Mouse (Mus musculus) thymus, adult 2 months (tissue): ENCODE measurements around the gene Sned1. TPM values are rescaled to one million over a fixed set of nuclear protein-coding genes. Genes with fewer than 3 reads are reported as not detected.

Experiments used
- DNase-seq: peaks from one replicate; pipeline ENCODE4 v3.0.0; 2021
- H3K27ac ChIP-seq: fragments of 200-500 bp; 2 replicates; pipeline ENCODE4 v1.5.1; 2012; ENCODE audit warnings: low read length, control low read depth; ENCODE audit not compliant: control insufficient read depth, insufficient read depth
- H3K27me3 ChIP-seq: fragments of 200-500 bp; 2 replicates; pipeline ENCODE4 v1.6.1; 2012; ENCODE audit warnings: mild to moderate bottlenecking, low read length, moderate library complexity, mixed read lengths; ENCODE audit not compliant: control insufficient read depth, insufficient read depth
- H3K36me3 ChIP-seq: fragments of 200-500 bp; 2 replicates; pipeline ENCODE4 v1.6.1; 2012; ENCODE audit warnings: mild to moderate bottlenecking, low read length, moderate library complexity; ENCODE audit not compliant: control insufficient read depth, insufficient read depth
- H3K4me1 ChIP-seq: fragments of 200-500 bp; replicated peaks from 2 replicates; pipeline ENCODE4 v1.6.1; 2012; ENCODE audit warnings: low read length; ENCODE audit not compliant: control insufficient read depth, insufficient read depth
- H3K4me3 ChIP-seq: fragments of 200-500 bp; 2 replicates; pipeline ENCODE4 v1.5.1; 2012; ENCODE audit warnings: mild to moderate bottlenecking, low read length, control low read depth, moderate library complexity; ENCODE audit not compliant: control insufficient read depth, insufficient read depth
- CTCF ChIP-seq: fragments of 200-500 bp; IDR thresholded peaks from 2 replicates; pipeline ENCODE4 v1.5.1; 2012; ENCODE audit warnings: mild to moderate bottlenecking, control low read depth, low read length, moderate library complexity, borderline replicate concordance; ENCODE audit not compliant: control insufficient read depth, poor library complexity, insufficient read depth; ENCODE audit errors: extremely low read depth
- POLR2A ChIP-seq: fragments of 200-500 bp; IDR thresholded peaks from 2 replicates; pipeline ENCODE4 v1.6.1; 2012; ENCODE audit warnings: mild to moderate bottlenecking, low read length, control low read depth, moderate library complexity; ENCODE audit not compliant: control insufficient read depth, poor library complexity, insufficient read depth; ENCODE audit errors: extremely low read depth
- WGBS: fragments of 180-500 bp; shearing (Covaris S2); methylation state at CpG from one replicate; pipeline ENCODE4 v1.1.7; 2018; 5-methylcytosine and 5-hydroxymethylcytosine counted together
- polyA plus RNA-seq: library from polyadenylated mRNA; depleted of rRNA; stranded (reverse); fragments of >200 nt; gene quantifications from 2 replicates; pipeline ENCODE4 v1.2.3, GENCODE M21; 2012

Sned1 gene
- polyA plus RNA-seq, 1 experiment: 3.8 TPM

GRCm38 (mm10) chr1:93207536-93208064 is 28.0 kb upstream of the Sned1 start:
- H3K4me3 ChIP-seq: no peak overlapping the region
- no peaks in the 10 kb centered on the region for H3K4me1 ChIP-seq
- no peak overlapping the region for H3K27ac ChIP-seq
- no peaks in the 10 kb centered on the region for H3K27me3 ChIP-seq
- DNase-seq: no peak
- 71% methylated on average over 4 of the region's 4 CpGs for WGBS
- no peaks in the 10 kb centered on the region for H3K36me3 ChIP-seq
- no peak for TF ChIP-seq POLR2A
- TF ChIP-seq CTCF: no peak

- 12% methylated on average over 9 of the region's 9 CpGs for WGBS
- Histone ChIP-seq H3K4me1 (no peaks in the 10 kb centered on the region), H3K27ac (no peak overlapping the region), H3K36me3 (no peaks in the 10 kb centered on the region), H3K4me3 (no peak overlapping the region), H3K27me3 (no peaks in the 10 kb centered on the region)
- DNase-seq: no peak
- no peak for TF ChIP-seq CTCF
- no peak for TF ChIP-seq POLR2A
Observed at GRCm38 (mm10) chr1:93210213-93210641, 25.4 kb upstream of the Sned1 start.

- no peaks in the 10 kb centered on the region for H3K27me3 ChIP-seq
- TF ChIP-seq CTCF (no peak), POLR2A (no peak)
- WGBS: 93% methylated on average over 11 of the region's 11 CpGs
- H3K4me3 ChIP-seq: no peak overlapping the region
- no peaks in the 10 kb centered on the region for H3K36me3 ChIP-seq
- no peaks in the 10 kb centered on the region for H3K4me1 ChIP-seq
- DNase-seq: no peak
- H3K27ac ChIP-seq: no peak overlapping the region
Observed at GRCm38 (mm10) chr1:93211019-93211418, 24.6 kb upstream of the Sned1 start.

DNA sequence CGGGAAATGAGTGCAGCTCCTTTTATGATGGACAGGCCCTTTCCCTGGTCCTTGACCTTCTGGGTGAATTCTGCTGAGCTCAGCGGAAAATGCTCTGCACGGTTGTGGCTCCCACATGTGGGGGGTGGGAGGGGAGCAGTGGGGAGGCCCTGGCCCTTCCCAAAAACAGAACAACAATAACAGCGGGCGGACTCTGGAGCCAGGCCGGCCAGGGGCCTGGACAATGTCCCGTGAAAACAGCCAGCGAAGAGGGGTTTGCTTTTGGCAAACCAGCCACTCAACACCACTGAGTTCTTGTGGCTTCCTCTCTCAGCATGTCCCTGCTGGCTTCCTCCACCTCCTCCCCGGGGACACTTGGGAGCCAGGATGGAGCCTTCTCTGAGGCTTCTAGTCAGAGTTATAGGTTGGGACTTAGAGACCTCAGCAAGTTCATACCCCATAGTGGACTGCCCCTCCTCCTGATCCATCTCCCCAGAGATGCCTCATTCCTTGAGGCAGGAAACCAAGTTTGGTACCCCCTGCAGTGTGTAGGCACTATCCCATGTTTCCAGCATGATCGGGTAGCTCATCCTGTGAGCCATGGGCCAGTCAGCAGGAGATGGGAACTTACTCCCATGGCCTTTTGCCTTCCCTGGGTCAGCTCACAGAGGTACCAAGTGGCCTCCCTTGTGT is 24.0 kb upstream of the Sned1 start:
- no peak for DNase-seq
- H3K36me3 ChIP-seq: no peaks in the 10 kb centered on the region
- H3K4me3 ChIP-seq: no peak overlapping the region
- WGBS: 79% methylated on average over 10 of the region's 10 CpGs
- H3K4me1 ChIP-seq: no peaks in the 10 kb centered on the region
- H3K27ac ChIP-seq: no peak overlapping the region
- H3K27me3 ChIP-seq: no peaks in the 10 kb centered on the region
- TF ChIP-seq CTCF (no peak), POLR2A (no peak)

DNA sequence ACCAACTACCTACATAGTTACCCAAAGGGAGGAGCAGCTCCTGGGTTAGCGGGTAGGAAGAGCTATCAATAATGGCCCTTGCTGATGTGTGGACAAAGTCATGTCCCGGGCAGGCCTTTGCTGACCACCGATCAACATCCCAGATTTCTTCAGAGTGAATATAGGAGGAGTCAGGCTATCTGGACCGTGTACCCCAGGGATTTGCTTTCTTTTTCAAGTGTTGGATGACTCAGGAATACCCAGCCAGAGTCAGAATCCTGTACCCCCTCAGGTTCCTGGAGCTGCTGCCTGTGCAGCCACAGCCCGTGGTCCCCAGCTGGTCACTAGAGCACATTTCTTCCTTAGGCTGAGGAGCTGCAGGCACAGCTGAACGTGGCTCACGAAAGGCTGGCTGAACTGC is 23.2 kb upstream of the Sned1 start:
- Histone ChIP-seq H3K27me3 (no peaks in the 10 kb centered on the region), H3K4me1 (no peaks in the 10 kb centered on the region), H3K27ac (no peak overlapping the region), H3K4me3 (no peak overlapping the region), H3K36me3 (no peaks in the 10 kb centered on the region)
- no peak for DNase-seq
- TF ChIP-seq POLR2A (no peak), CTCF (no peak)
- 85% methylated on average over 7 of the region's 7 CpGs for WGBS

- no peak for DNase-seq
- H3K4me1 ChIP-seq: no peaks in the 10 kb centered on the region
- H3K36me3 ChIP-seq: no peaks in the 10 kb centered on the region
- no peak overlapping the region for H3K27ac ChIP-seq
- whole genome bisulfite sequencing: 91% methylated on average over 5 of the region's 5 CpGs
- TF ChIP-seq CTCF (no peak), POLR2A (no peak)
- no peaks in the 10 kb centered on the region for H3K27me3 ChIP-seq
- H3K4me3 ChIP-seq: no peak overlapping the region
Observed at GRCm38 (mm10) chr1:93214612-93215011, 21.0 kb upstream of the Sned1 start.

DNA sequence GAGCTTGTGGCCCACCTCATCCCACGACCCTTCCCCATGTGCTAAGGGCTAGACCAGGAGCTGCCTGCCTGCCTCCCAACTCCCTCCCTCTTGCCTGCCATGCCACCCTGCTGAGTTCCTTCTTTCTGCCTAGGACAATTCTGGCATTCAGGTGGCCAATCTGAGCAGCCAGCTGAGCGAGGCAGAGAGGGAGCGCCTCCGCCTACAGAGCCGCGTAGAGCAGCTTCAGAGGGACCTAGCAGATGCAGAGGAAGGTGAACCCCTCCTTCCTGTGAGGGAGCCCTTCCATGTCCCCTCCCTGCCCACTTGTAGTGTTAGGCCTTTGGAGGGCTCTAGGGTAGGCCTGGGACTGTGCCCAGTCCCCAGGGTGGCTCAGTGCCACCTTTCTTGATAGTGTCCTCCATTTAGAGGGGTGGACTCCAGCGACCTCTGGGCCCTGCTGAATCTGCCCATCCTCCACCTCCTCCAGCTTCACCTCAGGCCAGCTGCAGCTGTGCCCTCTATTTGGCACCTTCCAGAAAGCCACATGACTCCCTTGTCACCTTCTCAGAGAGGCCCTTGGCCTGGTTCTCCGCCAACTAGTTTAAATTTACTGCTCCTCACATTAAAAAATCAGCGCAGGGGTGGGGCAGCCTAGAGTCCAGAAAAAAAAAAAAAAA is 18.7 kb upstream of the Sned1 start:
- Histone ChIP-seq H3K4me1 (no peaks in the 10 kb centered on the region), H3K36me3 (no peaks in the 10 kb centered on the region), H3K27ac (no peak overlapping the region), H3K27me3 (no peaks in the 10 kb centered on the region), H3K4me3 (no peak overlapping the region)
- 48% methylated on average over 9 of the region's 9 CpGs for WGBS
- no peak for DNase-seq
- TF ChIP-seq POLR2A (no peak), CTCF (no peak)
